Mouse (Mus musculus) liver, embryonic 15.5 days (tissue): ENCODE measurements around the gene Gm5447. TPM values are rescaled to one million over a fixed set of nuclear protein-coding genes. Genes with fewer than 3 reads are reported as not detected.

Experiments
- ATAC-seq: fragments of 200-750 bp; cut with Nextera tagmentation; 2 replicates; pipeline ENCODE4 v1.8.0; 2017; ENCODE audit warnings: moderate number of reproducible peaks, mild to moderate bottlenecking, moderate library complexity; ENCODE audit not compliant: insufficient read depth
- H3K27ac ChIP-seq: fragments of 300-500 bp; sonication (generic); replicated peaks from 2 replicates; pipeline ENCODE4 v1.5.1; 2015; ENCODE audit warnings: mild to moderate bottlenecking, inconsistent platforms
- H3K27me3 ChIP-seq: fragments of 300-500 bp; sonication (generic); 2 replicates; pipeline ENCODE4 v1.6.1; 2015; ENCODE audit warnings: mild to moderate bottlenecking, inconsistent platforms
- H3K36me3 ChIP-seq: fragments of 300-500 bp; sonication (generic); replicated peaks from 2 replicates; pipeline ENCODE4 v1.6.1; 2015; ENCODE audit warnings: moderate library complexity, mild to moderate bottlenecking, inconsistent platforms
- H3K4me1 ChIP-seq: fragments of 300-500 bp; sonication (generic); replicated peaks from 2 replicates; pipeline ENCODE4 v1.6.1; 2015; ENCODE audit warnings: inconsistent platforms
- H3K4me2 ChIP-seq: fragments of 300-500 bp; sonication (generic); 2 replicates; pipeline ENCODE4 v1.6.1; 2015; ENCODE audit warnings: moderate library complexity, mild to moderate bottlenecking, inconsistent platforms
- H3K4me3 ChIP-seq: fragments of 300-500 bp; sonication (generic); replicated peaks from 2 replicates; pipeline ENCODE4 v1.5.1; 2015; ENCODE audit warnings: mild to moderate bottlenecking, inconsistent platforms
- H3K9ac ChIP-seq: fragments of 300-500 bp; sonication (generic); 2 replicates; pipeline ENCODE4 v1.6.1; 2015; ENCODE audit warnings: moderate library complexity, mild to moderate bottlenecking, inconsistent platforms
- H3K9me3 ChIP-seq: fragments of 300-500 bp; sonication (generic); replicated peaks from 2 replicates; pipeline ENCODE4 v1.6.1; 2016; ENCODE audit warnings: inconsistent platforms
- WGBS: fragments of 180-500 bp; shearing (Covaris S2); methylation state at CpG from one replicate; pipeline ENCODE4 v1.1.7; 2015; ENCODE audit warnings: mixed read lengths; ENCODE audit not compliant: insufficient replicate concordance; 5-methylcytosine and 5-hydroxymethylcytosine counted together
- polyA plus RNA-seq: library from polyadenylated mRNA; unstranded; fragments of >200 nt; fragmentation: Nextera tagmentation; extraction: Ambion mirVana; gene quantifications from 2 replicates; pipeline ENCODE4 v1.2.1, GENCODE M21; 2015

Gm5447 gene
- polyA plus RNA-seq, 1 experiment from 2014 or later, result 0.09 TPM

GRCm38 (mm10) chr13:30960714-30961113 is 13.3 kb upstream of the Gm5447 start:
- Histone ChIP-seq H3K4me2 (peak overlapping the region; percentile 63), H3K36me3 (no peaks in the 10 kb centered on the region)
- ATAC-seq, result peak; percentile 93

GRCm38 (mm10) chr13:30961932-30962331 is 12.1 kb upstream of the Gm5447 start:
- H3K27ac ChIP-seq, result peak overlapping the region; percentile 68; the same call in 1 of the 2 replicates
- H3K4me1 ChIP-seq, result peaks cover 42% of the 10 kb centered on the region
- H3K4me2 ChIP-seq, result no peak overlapping the region
- H3K36me3 ChIP-seq, result no peaks in the 10 kb centered on the region
- ATAC-seq, result peak; percentile 78
- no peaks in the 10 kb centered on the region for H3K27me3 ChIP-seq
- H3K4me3 ChIP-seq, result no peak overlapping the region
- no peak overlapping the region for H3K9ac ChIP-seq
- WGBS, result 57% methylated on average over 2 of the region's 2 CpGs
- H3K9me3 ChIP-seq, result no peaks in the 10 kb centered on the region

More at GRCm38 (mm10) chr13:30960714-30961113, 13.3 kb upstream of the Gm5447 start:
- peaks cover 37% of the 10 kb centered on the region for H3K4me1 ChIP-seq
- H3K27ac ChIP-seq, result peak overlapping the region; percentile 68
- WGBS, result 17% methylated on average over 2 of the region's 2 CpGs
- no peaks in the 10 kb centered on the region for H3K9me3 ChIP-seq
- peak overlapping the region; percentile 31 for H3K4me3 ChIP-seq
- H3K9ac ChIP-seq, result peak overlapping the region; percentile 35; the same call in 1 of the 2 replicates
- H3K27me3 ChIP-seq, result no peaks in the 10 kb centered on the region

GRCm38 (mm10) chr13:30966507-30966911 is 7.5 kb upstream of the Gm5447 start:
- WGBS, result 61% methylated on average over 10 of the region's 10 CpGs

GRCm38 (mm10) chr13:30968311-30968710 is 5.7 kb upstream of the Gm5447 start:
- Histone ChIP-seq H3K9me3 (no peaks in the 10 kb centered on the region), H3K4me2 (no peak overlapping the region), H3K9ac (no peak overlapping the region), H3K27me3 (no peaks in the 10 kb centered on the region), H3K27ac (no peak overlapping the region), H3K4me3 (no peak overlapping the region), H3K36me3 (no peaks in the 10 kb centered on the region), H3K4me1 (peaks cover 48% of the 10 kb centered on the region)
- ATAC-seq, result no peak
- 57% methylated on average over 4 of the region's 4 CpGs for WGBS

More at GRCm38 (mm10) chr13:30966507-30966911, 7.5 kb upstream of the Gm5447 start:
- H3K4me2 ChIP-seq, result no peak overlapping the region
- no peaks in the 10 kb centered on the region for H3K36me3 ChIP-seq
- H3K4me1 ChIP-seq, result peaks cover 43% of the 10 kb centered on the region
- no peak overlapping the region for H3K27ac ChIP-seq
- no peak overlapping the region for H3K4me3 ChIP-seq
- no peaks in the 10 kb centered on the region for H3K27me3 ChIP-seq
- no peak for ATAC-seq
- H3K9me3 ChIP-seq, result no peaks in the 10 kb centered on the region
- no peak overlapping the region for H3K9ac ChIP-seq

- no peak overlapping the region for H3K27ac ChIP-seq
- H3K9ac ChIP-seq, result no peak overlapping the region
- no peak overlapping the region for H3K4me2 ChIP-seq
- H3K36me3 ChIP-seq, result no peaks in the 10 kb centered on the region
- peaks cover under 1% of the 10 kb centered on the region; the same call in 1 of the 2 replicates for H3K27me3 ChIP-seq
- WGBS, result 34% methylated on average over 3 of the region's 3 CpGs
- no peak overlapping the region for H3K4me3 ChIP-seq
- H3K4me1 ChIP-seq, result peaks cover 52% of the 10 kb centered on the region
- H3K9me3 ChIP-seq, result no peaks in the 10 kb centered on the region
- ATAC-seq, result no peak
These were observed 3.0 kb upstream of the Gm5447 start for GRCm38 (mm10) chr13:30971047-30971446.

GRCm38 (mm10) chr13:30972102-30972501 is 1.9 kb upstream of the Gm5447 start:
- 41% methylated on average over 2 of the region's 2 CpGs for WGBS

GRCm38 (mm10) chr13:30974247-30974630 is 235 bp downstream of the Gm5447 start:
- no peak overlapping the region; the same call in none of the 2 replicates for H3K27ac ChIP-seq
- 18% methylated on average over 5 of the region's 5 CpGs for WGBS
- ATAC-seq, result 0 out of 2 replicates have a peak, but pooled peaks have one; percentile 34

More at GRCm38 (mm10) chr13:30972102-30972501, 1.9 kb upstream of the Gm5447 start:
- Histone ChIP-seq H3K4me3 (no peak overlapping the region), H3K4me1 (peaks cover 47% of the 10 kb centered on the region), H3K27ac (0 out of 2 replicates have a peak overlapping the region, but pooled peaks have one; percentile 9), H3K9me3 (no peaks in the 10 kb centered on the region), H3K36me3 (no peaks in the 10 kb centered on the region), H3K4me2 (peak overlapping the region; percentile 47), H3K9ac (peak overlapping the region; percentile 21; the same call in 1 of the 2 replicates), H3K27me3 (peaks cover 7% of the 10 kb centered on the region; the same call in 1 of the 2 replicates)
- no peak for ATAC-seq

GRCm38 (mm10) chr13:30976536-30977084 is 2.6 kb downstream of the Gm5447 start:
- Histone ChIP-seq H3K4me3 (no peak overlapping the region), H3K4me2 (no peak overlapping the region), H3K4me1 (peaks cover 17% of the 10 kb centered on the region), H3K27ac (no peak overlapping the region), H3K9ac (no peak overlapping the region), H3K36me3 (no peaks in the 10 kb centered on the region), H3K27me3 (peaks cover 7% of the 10 kb centered on the region; the same call in 1 of the 2 replicates), H3K9me3 (no peaks in the 10 kb centered on the region)
- ATAC-seq, result no peak
- 43% methylated on average over 8 of the region's 8 CpGs for WGBS

More at GRCm38 (mm10) chr13:30974247-30974630, 235 bp downstream of the Gm5447 start:
- no peaks in the 10 kb centered on the region for H3K36me3 ChIP-seq
- H3K27me3 ChIP-seq, result peaks cover 7% of the 10 kb centered on the region; the same call in 1 of the 2 replicates
- peak overlapping the region; percentile 90 for H3K9ac ChIP-seq
- peaks cover 35% of the 10 kb centered on the region for H3K4me1 ChIP-seq
- H3K9me3 ChIP-seq, result no peaks in the 10 kb centered on the region
- peak overlapping the region; percentile 73 for H3K4me2 ChIP-seq
- peak overlapping the region; percentile 97 for H3K4me3 ChIP-seq

GRCm38 (mm10) chr13:30978224-30978623 is 4.2 kb downstream of the Gm5447 start:
- Histone ChIP-seq H3K27me3 (peaks cover 17% of the 10 kb centered on the region; the same call in 1 of the 2 replicates), H3K4me3 (no peak overlapping the region), H3K4me2 (no peak overlapping the region), H3K36me3 (no peaks in the 10 kb centered on the region), H3K9ac (no peak overlapping the region), H3K4me1 (peaks cover 7% of the 10 kb centered on the region), H3K9me3 (no peaks in the 10 kb centered on the region), H3K27ac (no peak overlapping the region)
- 63% methylated on average over 4 of the region's 4 CpGs for WGBS
- ATAC-seq, result no peak

- H3K4me2 ChIP-seq, result no peak overlapping the region
- no peak overlapping the region for H3K4me3 ChIP-seq
- H3K4me1 ChIP-seq, result peaks cover 8% of the 10 kb centered on the region; the same call in 1 of the 2 replicates
- peaks cover 32% of the 10 kb centered on the region for H3K27me3 ChIP-seq
- H3K27ac ChIP-seq, result no peak overlapping the region
- no peaks in the 10 kb centered on the region for H3K36me3 ChIP-seq
- H3K9ac ChIP-seq, result no peak overlapping the region
- no peaks in the 10 kb centered on the region for H3K9me3 ChIP-seq
- no peak for ATAC-seq
- 16% methylated on average over 1 of the region's 1 CpGs for WGBS
These were observed 7.7 kb downstream of the Gm5447 start for GRCm38 (mm10) chr13:30981666-30982065.

- peaks cover 8% of the 10 kb centered on the region; the same call in 1 of the 2 replicates for H3K4me1 ChIP-seq
- no peaks in the 10 kb centered on the region for H3K36me3 ChIP-seq
- peak overlapping the region; percentile 41 for H3K4me3 ChIP-seq
- no peaks in the 10 kb centered on the region for H3K9me3 ChIP-seq
- 25% methylated on average over 13 of the region's 13 CpGs for WGBS
- no peak for ATAC-seq
- H3K27ac ChIP-seq, result no peak overlapping the region
- H3K9ac ChIP-seq, result no peak overlapping the region
- peak overlapping the region; percentile 60 for H3K4me2 ChIP-seq
- H3K27me3 ChIP-seq, result peaks cover 52% of the 10 kb centered on the region
These were observed 11.2 kb downstream of the Gm5447 start for GRCm38 (mm10) chr13:30985275-30985597.
